In the genomic region with DNA sequence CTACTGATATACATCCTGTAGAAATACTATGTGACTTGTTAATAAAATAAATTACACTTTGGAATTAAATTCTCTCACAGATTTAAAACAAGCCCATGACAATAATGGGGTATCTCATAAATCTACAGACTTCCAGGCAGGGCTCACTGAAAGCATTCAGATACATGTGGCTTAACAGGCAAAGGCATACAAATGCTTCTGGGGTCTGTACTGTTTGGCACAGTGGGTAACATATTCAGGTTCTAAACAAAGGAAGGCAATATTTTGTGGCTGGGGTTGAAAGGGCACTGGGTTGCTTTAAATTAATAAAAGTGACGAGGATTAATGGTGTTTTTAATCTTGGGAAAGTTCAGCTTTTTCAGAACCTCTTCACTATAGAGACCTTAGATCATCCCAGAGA, we compare ENCODE assay signal across 29 mouse cellular contexts.
"Had no signal": no experiment of that assay in that cellular context is flagged by ENCODE, and none has a peak within 500 bp of the region (broad histone marks: within the 10 kb centered on the region; RNA-seq: fewer than 3 reads in every experiment).

No protein-coding gene starts in this region.

- H3K36me3 ChIP-seq: embryonic facial prominence, embryonic 10.5 days; embryonic facial prominence, embryonic 12.5 days; embryonic facial prominence, embryonic 13.5 days; embryonic facial prominence, embryonic 15.5 days; forebrain, embryonic 10.5 days; forebrain, embryonic 12.5 days; forebrain, embryonic 15.5 days had no signal

- ATAC-seq: forebrain, embryonic 13.5 days; forebrain, embryonic 14.5 days; forebrain, embryonic 15.5 days; forebrain, embryonic 16.5 days; forebrain, postnatal 0 days had no signal

- DNase-seq: cerebellum, adult 18-20 months; cerebellum, adult 2 months; cerebellum, adult 8-10 months; cerebellum, adult 9-10 months; cerebellum, adult 9-11 months; cerebellum, postnatal 10 days; cerebellum, postnatal 14 days; cerebellum, postnatal 25 days; cerebellum, postnatal 36 days; forebrain, postnatal 0 days; gastrocnemius, adult 2 months; gastrocnemius, postnatal 10 days; gastrocnemius, postnatal 14 days; gastrocnemius, postnatal 25 days; gastrocnemius, postnatal 36 days; heart, adult 11 months; heart, adult 18-20 months; heart, adult 2 months had no signal

- H3K4me3 ChIP-seq: embryonic facial prominence, embryonic 10.5 days; embryonic facial prominence, embryonic 12.5 days; embryonic facial prominence, embryonic 13.5 days; embryonic facial prominence, embryonic 15.5 days; erythroblast, embryonic 14.5 days; forebrain, embryonic 10.5 days; forebrain, embryonic 12.5 days; forebrain, embryonic 13.5 days; forebrain, embryonic 15.5 days; gastrocnemius, adult 2 months; heart, adult 2 months had no signal

- H3K9ac ChIP-seq: embryonic facial prominence, embryonic 12.5 days; embryonic facial prominence, embryonic 13.5 days; embryonic facial prominence, embryonic 15.5 days; forebrain, embryonic 12.5 days; forebrain, embryonic 13.5 days; forebrain, embryonic 15.5 days; forebrain, postnatal 0 days had no signal

- H3K9me3 ChIP-seq: embryonic facial prominence, embryonic 10.5 days; embryonic facial prominence, embryonic 12.5 days; embryonic facial prominence, embryonic 13.5 days; embryonic facial prominence, embryonic 15.5 days; forebrain, embryonic 10.5 days; forebrain, embryonic 12.5 days; forebrain, embryonic 13.5 days; forebrain, embryonic 15.5 days had no signal

- H3K27me3 ChIP-seq: embryonic facial prominence, embryonic 12.5 days; embryonic facial prominence, embryonic 13.5 days; embryonic facial prominence, embryonic 15.5 days; forebrain, embryonic 12.5 days; forebrain, embryonic 13.5 days; forebrain, embryonic 15.5 days had no signal

- H3K4me1 ChIP-seq: embryonic facial prominence, embryonic 10.5 days; embryonic facial prominence, embryonic 12.5 days; embryonic facial prominence, embryonic 15.5 days; forebrain, embryonic 12.5 days; forebrain, embryonic 13.5 days; forebrain, embryonic 15.5 days had no signal

- H3K4me2 ChIP-seq: embryonic facial prominence, embryonic 12.5 days; embryonic facial prominence, embryonic 13.5 days; embryonic facial prominence, embryonic 15.5 days; forebrain, embryonic 12.5 days; forebrain, embryonic 13.5 days; forebrain, embryonic 15.5 days had no signal

- H3K27ac ChIP-seq: embryonic facial prominence, embryonic 10.5 days; embryonic facial prominence, embryonic 12.5 days; embryonic facial prominence, embryonic 13.5 days; embryonic facial prominence, embryonic 15.5 days; forebrain, embryonic 10.5 days; forebrain, embryonic 12.5 days; forebrain, embryonic 13.5 days; forebrain, embryonic 15.5 days; gastrocnemius, adult 2 months; heart, adult 2 months had no signal
